Mouse (Mus musculus) left cerebral cortex, adult 8-10 months (tissue): ENCODE data around the gene Prrt3. TPM values are rescaled to one million over a fixed set of nuclear protein-coding genes. Genes with fewer than 3 reads are reported as not detected.

ENCODE experiments used
- DNase-seq, 2 experiments: peaks; one replicate each; pipeline ENCODE4 v3.0.0; 2022; ENCODE audit warnings: low spot score in 2 of 2
- total RNA-seq, 4 experiments: library from RNA; stranded (reverse); gene quantifications; 2 replicates each; pipeline ENCODE4 v1.2.4; 2022

Prrt3 gene
- total RNA-seq = 10 to 100 TPM; 49.5 to 55.2 (median 53.5) TPM

- DNase-seq = peak; percentile 65 to 79
Observed at GRCm38 (mm10) chr6:113501388-113502084, at the start of gene Prrt3. TSS of gene Prrt3 (minus strand) at chr6:113501931.

- DNase-seq = no peak
Observed at GRCm38 (mm10) chr6:113543906-113544481, 42.3 kb upstream of the Prrt3 start.

- DNase-seq = no peak
Observed at GRCm38 (mm10) chr6:113541610-113542009, 39.9 kb upstream of the Prrt3 start.

DNA sequence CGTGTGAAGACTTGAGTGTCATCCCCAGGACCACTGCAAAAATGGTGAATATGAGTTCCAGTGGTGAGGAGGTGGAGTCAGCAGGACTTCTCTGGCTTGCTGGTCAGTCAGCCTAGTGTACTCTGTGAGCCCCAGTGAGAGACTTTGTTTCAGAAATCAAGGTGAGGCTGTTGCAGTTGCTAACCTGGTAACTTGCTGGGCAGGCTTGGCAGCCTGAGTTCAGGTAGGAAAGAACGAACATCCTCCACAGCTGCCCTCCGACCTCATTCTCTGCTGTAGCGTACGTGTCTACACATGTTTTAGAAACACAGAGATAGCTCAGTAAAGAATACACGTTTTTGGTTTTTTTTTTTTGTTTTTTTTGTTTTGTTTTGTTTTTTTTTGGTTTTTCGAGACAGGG, 33.2 kb upstream of the Prrt3 start:
- DNase-seq = no peak

- DNase-seq = no peak
Observed at GRCm38 (mm10) chr6:113531840-113532404, 30.2 kb upstream of the Prrt3 start.

DNA sequence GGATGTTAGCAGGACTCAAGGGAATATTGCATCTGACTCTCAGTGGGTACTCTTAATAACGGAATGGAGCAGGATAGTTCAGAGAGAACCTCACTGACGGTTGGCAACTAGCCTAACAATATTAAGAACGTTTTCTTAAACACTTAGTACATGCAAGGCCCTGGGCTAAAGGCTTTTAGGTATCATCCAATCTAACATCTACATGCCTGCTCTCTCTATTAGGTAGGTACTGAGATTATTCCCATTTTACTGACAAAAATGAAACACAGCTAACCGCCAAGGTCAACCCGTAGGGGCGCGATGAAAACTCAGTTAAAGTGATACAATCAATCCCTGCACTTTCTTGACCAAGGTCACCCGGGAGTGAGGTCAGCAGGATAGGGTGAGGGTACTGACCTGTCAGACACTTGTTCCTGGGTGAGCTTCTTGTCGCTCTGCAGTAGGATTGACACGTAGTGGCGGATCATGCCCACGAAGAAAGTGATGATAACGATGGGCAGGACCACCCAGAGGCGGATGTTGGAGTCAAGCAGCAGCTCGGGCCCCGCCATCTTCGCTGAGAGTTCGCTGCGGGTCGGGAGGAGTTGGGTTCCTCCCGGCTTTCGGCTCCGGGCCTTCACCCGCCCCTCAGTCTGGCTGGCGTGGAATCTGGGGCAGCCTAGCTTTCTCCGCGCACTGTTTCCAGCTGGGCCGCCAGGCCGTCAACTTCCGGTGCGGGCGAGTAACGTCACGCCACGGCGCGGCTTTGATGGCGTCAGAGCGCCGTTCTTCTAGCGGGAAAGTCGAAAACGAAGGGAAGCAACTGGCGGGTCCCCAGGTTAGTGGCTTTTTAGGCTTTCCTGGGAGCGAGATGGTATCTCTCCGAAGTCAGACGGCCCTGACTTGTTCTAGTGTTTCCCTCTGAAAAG, 29.5 kb upstream of the Prrt3 start, which contains the start of the genes Emc3 and Fancd2:
Gene Emc3 (minus strand): TSS at position 721 of the 908 bp plus-strand sequence.
Gene Fancd2 (plus strand): TSS at position 751 of the 908 bp plus-strand sequence.
- DNase-seq = peak; percentile 71 to 92

DNA sequence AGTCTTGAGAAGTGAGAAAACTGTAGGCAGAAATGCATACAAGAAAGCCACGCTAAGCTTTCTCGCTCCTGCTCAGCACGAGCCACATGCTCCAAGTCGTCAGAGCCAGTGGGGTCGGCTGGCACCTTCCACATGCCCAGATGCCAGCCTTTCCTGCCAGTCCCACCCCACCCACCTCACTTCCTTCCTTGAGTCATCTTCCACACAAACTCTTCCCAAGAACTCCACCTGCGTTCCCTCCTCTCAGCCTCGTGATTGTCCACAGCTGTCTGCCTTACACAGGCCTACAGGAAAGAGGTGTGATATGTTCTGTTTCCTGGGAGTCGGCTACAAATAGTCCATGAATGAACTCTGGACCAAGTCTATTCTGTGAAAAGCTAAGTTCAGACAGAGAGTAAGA, 21.7 kb upstream of the Prrt3 start:
- peak in 1 of 2 experiments; percentile 66 for DNase-seq

DNA sequence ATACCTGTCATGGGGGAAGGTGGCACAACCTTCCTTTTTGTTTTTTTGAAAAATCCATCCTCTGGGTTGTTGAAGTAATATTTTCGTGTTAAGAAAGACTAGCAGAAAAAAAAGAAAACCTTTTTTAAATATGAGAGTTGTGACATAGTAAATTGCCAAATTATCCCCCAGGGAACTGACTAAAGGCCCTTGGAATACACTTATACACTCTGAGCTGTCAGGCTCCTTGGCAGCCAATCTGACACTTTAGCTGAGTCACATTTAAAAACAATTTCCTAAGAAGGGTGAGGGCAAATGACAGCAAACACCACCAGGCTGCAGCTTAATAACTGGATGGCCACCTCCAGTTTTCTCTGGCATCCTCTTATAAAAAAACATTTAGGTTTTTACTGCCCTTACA, 20.6 kb upstream of the Prrt3 start:
- no peak for DNase-seq

GRCm38 (mm10) chr6:113517434-113518080, 15.8 kb upstream of the Prrt3 start:
- no peak for DNase-seq

DNA sequence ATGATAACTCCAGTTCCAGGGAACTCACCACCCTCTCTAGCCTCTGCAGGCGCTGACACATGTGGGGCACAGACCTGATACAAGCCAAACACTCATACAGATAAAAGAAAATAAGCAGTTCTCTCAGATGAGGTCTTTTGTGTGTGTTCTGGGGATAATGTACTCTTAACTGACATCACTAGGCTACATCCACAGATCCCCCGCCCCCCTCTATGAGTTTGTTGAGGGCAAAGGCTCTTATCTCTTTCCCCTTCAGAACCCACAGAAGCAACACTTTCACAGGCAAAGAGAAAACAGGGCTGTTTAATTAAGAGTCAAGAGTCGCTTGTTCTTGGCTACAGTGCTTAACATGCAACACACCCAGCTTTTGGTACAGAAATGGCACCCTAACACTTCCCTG, 12.9 kb upstream of the Prrt3 start:
- no peak for DNase-seq

- no peak for DNase-seq
Observed at GRCm38 (mm10) chr6:113513944-113514343, 12.2 kb upstream of the Prrt3 start.

GRCm38 (mm10) chr6:113508947-113509280, 7.2 kb upstream of the Prrt3 start:
- no peak for DNase-seq

DNA sequence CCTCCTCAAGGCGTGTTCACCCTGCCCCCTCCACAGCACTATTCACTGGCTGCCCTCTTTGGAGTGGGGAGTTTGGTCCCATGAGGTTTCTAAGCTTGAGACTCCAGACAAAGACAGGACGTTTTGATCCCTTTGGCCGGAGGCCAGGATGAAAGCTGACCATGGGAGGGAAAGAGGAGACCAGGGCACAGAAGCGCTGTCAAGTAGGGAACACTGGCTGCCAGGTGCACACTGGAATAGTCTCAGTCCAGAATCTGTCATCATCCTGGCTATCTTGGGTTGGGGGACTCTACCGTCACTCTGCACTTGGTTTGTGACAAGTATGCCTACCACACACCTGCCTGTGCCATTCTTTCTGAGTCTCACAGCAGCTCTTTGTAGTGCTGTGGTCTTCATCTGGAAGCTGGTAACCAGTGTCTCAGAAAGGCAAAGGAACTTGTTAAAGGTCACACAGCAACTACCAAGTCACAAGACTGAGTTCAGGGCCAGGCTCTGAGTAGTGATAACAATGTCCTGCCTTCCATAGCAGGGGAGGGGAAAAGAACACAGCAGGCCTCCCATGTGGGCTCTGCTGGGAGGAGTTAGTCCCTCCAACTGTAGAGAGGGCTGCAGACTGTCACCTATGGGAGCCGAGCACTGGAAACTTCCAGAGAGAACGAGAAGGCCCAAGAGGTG, 6.7 kb upstream of the Prrt3 start:
- DNase-seq = no peak

DNA sequence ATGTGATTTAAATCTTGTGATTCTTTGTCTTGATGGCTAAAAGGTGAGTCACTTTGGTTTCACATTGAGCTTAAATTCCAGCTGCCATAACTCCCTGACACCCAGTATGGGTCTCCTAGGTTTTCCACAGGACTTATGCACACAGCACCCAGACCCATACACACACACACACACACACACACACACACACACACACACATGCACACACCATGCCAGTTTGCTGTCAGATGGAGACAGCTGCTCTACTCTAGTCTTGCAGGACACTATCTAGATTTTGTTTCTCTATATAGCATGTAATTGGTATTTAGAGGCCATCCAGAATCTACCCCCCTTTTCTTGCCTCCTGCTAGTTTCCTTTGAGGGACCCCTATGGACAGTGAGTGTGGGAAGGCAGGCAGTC, 5.4 kb upstream of the Prrt3 start:
- no peak for DNase-seq

GRCm38 (mm10) chr6:113505689-113506088, 4.0 kb upstream of the Prrt3 start:
- DNase-seq = no peak

DNA sequence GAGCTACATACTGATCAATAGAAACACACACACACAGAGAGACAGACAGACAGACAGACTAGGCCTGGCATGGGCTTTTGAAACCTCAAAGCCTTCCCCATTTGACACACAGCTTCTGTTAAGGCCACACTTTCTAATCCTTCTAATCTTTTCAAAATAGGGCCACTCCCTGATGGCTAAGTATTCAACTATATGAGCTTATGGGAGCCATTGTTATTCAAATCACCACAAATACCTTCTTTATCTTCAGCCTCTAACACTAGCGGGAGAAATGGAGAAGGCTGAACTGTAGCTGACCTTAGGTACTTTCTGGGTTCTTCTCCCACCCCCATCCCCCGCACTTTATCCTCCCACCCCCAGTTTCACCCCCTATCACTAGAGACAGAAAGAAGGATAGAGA, 1.1 kb upstream of the Prrt3 start:
- DNase-seq = no peak

DNA sequence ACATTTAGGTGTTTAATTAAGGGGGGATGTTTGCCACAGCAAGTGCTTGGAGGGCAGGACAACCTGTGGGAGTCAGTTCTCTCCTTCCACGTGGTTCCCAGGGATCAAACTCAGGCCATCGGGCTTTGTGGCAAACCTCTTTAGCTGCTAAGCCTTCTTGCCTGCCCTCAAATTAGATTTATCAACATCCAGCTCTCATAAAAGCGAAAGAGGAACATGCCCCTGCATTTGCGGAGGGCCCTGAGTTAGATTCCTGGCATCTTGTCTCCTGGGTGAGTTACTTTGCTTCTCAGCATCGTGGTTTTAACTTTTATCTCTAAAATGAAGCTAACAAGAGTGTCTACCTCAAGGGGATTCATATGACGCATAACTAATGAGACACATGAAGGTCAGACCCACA, 2.4 kb downstream of the Prrt3 start:
- no peak for DNase-seq

- no peak for DNase-seq
Observed at GRCm38 (mm10) chr6:113495071-113495675, 6.6 kb downstream of the Prrt3 start.

GRCm38 (mm10) chr6:113494258-113494788, 7.4 kb downstream of the Prrt3 start:
- peak; percentile 43 to 50 for DNase-seq
